Mouse (Mus musculus): ENCODE measurements around the gene Acad8.
A peak's percentile ranks its signal among the peaks of the same experiment; 100 is the strongest.

Acad8 gene

DNA sequence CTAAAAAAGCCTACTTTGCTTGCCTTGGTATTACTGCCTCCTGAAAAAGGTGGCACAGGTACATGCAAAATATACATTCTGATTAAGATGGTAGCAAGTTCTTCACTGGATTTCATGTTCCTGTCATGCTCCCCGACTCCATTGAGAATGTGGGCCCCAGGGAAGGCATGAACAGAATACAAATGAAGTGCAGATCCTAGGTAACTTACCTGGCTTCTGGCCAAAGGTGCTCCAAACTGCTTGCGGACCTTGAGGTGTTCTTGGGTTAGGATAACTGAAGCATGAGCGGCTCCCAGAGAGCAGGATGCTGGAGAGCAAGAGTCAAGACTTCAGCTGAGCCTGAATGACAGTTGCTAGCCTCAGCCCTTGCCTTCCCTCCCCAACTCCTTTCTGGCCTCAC, 20.6 kb downstream of the Acad8 start:
- no peak for DNase-seq

DNA sequence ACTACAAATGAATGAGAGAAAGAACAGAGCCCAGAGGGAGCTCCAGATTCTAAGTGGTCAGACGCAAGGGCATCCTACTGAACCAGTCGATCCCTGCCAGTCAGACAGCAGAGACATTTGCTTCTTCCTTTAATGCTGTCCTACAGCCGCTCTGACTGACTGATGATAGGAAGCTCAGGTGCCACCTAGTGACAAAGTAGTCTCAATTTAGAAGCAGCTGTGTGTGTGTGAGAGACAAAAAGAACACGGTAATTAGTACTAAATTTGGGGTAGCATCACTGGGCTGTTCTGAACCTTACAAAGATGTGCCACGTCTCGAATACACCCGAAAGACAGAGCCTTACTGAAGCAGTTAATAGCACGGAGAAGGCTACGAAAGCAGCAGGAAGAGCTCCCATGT, 21.6 kb downstream of the Acad8 start:
- no peak for DNase-seq

GRCm38 (mm10) chr9:26947790-26948189, 51.6 kb downstream of the Acad8 start:
- no peak for DNase-seq

GRCm38 (mm10) chr9:26924146-26924545, 75.2 kb downstream of the Acad8 start:
- DNase-seq: peak; percentile 66
